Mouse (Mus musculus) 3T3-L1 (cell line): ENCODE data around the gene Tcf7.

Experiments
- DNase-seq: peaks from one replicate; pipeline ENCODE4 v3.0.0-alpha.2; 2015; ENCODE audit warnings: low read depth, low spot score

Tcf7 gene

DNA sequence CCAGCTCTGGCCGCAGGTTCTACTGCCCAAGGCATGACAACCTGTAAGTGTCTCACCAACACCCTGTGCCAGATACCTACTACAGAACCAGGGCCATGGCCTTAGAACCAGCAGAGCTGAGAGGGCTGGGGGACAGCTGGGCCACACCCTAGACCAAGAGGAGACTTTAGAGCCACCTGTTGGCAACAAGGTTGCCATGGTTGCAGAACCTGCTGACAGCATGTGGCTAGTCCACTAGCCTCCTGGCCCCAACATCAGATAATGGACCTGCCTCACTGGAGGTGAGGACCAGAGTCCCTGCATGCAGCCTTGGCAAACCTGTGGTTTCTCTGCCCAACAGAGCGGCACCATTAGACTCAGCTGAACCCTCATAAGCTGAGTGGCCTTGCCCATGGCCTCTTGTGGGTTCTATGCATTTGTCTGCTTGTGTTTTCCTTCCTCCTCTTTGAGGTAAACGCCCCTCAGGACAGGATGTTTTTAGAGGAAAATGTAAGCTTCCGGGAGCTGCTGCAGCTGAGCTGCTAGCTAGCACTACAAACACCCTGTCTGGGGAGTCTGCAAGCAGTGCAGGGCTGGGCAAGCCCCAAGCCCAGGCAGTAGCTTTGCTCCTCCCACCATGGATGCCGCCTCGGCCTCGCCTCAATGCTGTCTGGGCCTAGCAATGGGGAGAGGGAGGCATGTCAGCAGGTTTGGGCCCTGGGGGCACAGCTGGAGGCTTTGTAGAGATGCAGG is 14.5 kb downstream of the Tcf7 start:
- no peak for DNase-seq

DNA sequence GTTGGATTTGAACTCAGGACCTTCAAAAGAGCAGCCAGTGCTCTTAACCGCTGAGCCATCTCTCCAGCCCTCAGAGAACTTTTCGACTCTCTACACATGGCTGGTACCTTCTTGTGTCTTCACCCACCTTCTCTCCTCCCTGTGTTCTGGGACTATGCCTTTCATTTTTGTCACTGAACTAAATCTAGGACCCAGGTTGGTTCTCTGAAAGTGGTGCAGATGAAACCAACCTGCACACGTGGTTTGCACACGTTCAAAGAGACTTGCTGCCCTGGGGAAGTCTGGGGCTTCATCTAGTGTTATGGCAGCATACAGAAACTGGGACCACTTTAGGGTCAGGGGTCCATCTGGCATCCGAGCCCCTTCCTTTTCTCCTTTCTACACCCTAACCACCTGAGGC is 15.5 kb downstream of the Tcf7 start:
- DNase-seq, result no peak

DNA sequence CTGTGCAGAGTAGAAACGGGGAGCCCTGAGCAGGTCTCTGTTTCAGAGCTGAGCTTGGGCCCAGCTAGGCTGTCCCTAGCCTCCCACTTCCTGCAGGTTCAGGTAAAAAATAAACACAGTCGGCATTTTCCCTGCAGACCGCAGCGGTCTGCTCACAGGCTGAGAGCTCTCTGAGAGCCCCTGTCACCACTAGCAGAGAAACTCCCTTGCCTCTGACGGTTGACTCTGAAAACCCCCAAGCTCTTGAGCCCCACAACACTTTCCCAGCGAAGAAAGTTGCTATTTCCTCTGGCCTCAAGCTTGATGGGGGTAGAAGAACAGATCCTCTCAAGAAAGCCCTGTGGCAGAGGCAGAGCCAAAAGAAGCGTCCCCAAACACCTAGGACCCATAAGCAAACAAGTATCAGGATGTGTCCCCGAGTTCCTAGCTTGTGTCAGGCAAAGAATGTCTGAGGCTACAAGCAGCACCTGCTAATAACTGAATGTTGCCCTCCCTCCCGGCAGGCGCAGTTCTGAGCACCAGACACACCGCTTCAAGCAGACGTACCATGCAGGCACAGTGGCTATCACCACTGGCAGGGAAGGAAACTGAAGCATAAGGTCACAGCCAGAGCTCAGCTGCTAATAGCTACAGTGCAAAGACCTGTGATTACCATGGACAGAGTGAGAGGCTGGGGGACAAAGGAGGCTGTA is 17.1 kb downstream of the Tcf7 start:
- no peak for DNase-seq

DNA sequence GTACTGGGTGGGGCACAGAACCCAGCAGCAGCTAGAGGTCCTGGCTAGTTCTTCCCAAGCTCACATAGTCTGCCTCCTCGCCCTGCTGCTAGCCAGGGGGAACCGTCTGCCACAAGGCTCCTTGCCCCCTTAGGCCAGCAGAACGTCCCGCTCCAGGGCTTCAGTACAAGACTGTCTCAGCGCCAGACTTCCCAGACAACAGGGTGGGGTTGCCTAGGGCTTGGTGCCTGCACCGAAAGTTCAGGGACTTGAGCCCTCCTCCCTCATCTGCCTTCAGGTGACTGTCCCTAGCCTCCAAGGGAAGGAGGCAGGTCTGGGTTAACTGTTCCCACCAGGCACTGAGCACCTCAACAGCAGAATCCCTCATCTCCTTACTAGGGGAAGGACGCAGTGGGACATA is 17.9 kb downstream of the Tcf7 start:
- no peak for DNase-seq

DNA sequence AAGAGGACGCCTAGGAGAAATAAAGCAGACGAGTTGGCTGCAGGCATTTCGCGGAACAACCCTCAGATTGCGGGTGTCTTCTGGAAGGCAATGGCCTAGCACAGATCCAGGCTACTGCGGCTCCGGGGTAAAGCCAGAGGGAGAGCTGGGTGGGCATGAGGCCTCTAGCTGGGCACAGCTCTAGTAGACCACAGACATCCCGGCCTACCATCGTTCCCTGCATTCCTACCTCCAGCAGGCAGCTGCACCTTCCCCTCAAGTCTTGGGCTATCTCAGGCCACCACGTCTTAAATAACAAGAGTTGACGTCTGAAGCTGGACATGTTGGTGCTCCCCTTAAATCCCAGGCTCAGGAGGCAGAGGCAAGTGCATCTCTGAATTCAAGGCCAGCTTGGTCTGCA is 20.5 kb downstream of the Tcf7 start:
- no peak for DNase-seq

DNA sequence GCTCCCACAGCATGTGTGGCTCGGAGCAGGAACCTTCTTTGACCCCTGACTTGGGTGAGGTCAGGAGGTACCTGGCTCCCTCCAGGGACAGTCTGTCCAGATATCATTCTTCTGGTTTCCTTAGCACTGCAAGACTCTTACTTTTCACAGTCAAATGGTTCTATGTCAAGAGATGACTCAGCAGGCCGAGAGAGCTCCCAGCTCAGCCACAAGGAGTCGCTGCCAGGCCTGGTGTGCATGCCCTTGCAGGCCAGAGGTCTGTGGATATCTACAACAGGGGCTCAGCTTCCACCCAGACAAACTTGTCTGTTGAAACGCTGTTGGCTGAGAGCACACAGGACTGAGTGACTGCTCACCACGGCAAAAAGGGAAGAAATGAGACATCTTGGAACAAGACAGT is 20.9 kb downstream of the Tcf7 start:
- DNase-seq, result peak; percentile 77

DNA sequence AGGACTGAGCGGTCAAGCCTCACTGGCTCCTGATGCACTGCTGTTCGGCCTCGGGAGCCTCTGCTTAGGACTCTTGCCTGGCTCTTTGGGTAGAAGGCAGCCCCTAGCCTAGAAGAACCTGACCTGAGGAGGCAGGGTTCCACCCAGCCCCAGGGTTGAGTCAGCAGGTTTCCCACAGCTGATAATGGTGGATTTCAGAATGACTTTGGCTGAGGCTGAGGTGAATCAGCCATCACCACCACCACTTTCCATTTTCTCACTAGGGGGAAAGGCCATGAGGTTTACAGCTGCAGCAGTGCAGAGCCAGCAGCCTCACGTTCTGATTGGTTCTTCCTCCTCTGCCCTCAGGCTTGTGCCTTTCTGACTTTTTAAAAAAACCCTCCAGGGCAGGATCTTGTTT is 21.9 kb downstream of the Tcf7 start:
- peak; percentile 86 for DNase-seq

DNA sequence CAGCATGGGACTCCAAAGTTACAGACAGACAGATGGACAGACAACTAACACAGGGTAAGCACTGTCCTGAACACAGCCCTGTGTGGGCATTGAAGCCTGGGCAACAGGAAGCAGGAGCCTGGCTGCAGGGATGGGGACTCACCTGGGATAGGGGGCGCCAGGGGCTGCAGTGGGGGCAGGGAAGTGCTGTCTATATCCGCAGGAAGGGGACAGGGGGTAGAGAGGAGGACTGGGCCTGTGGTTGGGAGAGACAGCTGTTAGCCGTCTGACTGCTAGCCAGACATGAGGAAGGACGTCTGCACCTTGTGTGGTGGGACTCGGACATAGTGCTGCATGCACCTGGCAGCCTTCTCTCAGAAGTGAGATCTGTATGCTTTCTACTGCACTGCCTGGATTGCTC is 24.1 kb downstream of the Tcf7 start:
- DNase-seq, result no peak

DNA sequence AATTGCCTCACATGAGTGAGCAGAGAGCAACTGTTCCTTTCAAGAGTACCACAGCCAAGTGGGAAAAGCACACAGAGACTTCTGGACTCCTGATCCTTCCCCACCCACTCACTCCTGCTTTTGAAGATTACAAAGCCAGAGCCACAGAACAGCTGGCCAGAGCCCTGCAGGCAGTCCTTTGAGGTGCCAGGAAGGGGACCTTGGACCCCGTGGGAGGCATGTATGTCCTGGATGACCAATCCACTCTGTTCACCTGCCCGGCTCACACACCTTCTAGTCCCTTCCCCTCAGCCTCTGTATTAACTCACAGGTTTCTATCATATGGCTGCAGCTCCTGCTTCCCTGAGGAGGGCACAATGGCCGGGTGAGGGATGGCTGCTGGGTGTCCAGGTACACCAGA is 25.4 kb downstream of the Tcf7 start:
- no peak for DNase-seq

DNA sequence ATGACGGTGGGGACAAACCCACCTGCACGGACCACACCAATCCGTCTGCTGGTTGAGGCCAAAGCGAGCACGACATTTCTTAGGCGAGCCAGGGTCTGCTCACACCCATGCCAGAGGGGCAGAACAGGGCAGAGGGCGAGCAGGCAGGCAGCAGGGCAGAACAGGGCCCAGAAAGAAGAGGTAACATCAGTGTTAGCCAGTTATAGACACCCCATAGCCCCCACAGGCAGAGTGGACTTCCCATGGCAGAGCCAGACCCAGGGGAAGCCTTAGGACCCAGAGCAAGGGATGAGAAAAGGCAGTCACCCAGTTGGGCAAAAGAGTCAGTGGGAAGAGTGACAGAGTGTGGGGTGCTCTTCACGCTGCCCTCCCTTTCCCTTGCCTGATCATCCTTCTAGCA is 27.7 kb downstream of the Tcf7 start:
- no peak for DNase-seq

DNA sequence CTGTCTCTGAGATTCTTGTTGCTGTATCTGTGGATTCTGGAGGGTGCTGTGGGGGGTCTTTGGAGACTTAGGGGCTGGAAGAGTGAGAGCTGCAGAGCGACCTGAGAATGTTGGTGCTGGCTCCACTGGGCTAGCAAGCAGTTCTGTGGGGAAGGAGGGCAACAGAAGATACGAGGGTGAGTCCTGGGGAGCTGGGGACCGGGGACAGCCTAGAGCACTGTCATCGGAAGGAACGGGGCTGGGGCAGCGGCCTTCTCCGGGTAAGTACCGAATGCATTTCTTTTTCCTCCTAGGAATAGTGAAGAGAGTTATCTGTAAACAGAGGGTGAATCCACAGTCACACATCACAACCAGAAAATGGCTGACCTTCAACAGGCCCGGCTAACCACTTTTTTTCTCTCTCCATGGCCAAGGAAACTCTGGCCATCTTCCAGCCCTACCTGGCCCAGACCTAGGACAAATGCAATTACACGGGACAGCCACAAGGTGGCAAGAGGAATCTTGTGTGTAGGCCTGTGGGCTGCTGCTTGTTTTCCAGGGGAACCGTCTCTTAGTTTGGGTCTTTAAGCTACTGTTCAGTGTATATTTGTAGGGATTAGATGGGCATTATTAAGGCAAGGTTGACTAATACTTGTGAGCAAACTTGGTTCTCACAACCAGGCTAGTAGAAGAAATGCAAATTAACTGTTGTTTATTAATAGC is 29.0 kb downstream of the Tcf7 start:
- peak; percentile 76 for DNase-seq

DNA sequence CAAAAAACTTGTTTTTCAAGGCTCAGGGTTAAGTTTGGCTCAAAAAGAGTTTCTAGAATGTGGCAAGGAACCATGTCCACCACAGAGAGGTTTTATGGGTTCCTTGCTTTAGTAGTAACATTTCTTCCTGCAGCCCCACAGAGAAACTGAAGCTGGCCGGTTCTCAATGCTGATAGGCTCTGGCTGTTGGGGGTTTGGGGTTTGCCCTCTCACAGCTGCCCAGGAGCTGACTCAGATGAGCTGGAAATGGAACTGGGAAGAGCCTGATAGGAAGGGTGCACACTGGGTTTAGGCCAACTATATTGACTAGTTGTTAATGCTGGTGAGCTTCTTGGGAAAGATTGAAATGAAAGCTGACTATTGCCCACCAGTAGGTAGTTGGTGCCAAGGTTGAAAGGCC is 30.1 kb downstream of the Tcf7 start:
- DNase-seq, result peak; percentile 34

DNA sequence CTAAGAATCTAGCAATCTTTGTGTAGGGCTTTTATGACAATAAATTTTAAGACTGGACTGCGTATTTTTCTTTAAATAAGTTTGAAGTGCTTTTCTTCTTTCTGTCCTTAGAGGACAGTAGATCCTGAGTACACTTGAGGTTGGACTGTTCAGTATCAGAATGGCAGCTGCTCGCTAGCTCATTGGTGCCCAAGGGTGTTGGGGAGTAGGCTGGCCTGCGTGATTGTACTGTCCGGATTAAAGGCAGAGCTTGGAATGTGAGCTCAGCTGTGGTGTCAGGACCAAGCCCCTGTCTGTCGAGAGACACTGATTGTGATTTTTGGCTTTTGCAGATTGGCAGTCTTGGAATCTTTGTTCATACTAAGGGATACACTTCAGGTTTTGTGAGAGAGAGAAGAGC is 31.0 kb downstream of the Tcf7 start:
- DNase-seq, result no peak

DNA sequence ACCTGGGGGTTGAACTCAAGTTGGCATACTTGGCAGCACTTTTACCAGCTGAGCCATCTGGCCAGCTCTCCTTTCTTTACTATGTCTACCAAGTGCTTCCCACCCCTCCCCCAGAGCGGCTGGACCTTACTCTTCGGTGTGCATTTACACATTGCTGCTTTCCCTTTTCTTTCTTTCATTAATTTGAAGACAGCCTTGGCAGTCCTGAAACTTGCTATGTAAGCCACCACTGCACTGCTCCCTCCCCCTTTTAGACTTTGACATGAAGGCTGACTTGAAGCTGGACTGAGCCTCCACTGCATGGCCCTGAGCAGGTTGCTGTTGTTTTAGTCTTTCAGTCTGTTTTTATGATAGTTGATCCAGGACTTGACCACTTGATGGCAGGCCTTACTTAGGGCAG is 33.4 kb downstream of the Tcf7 start:
- DNase-seq, result no peak

DNA sequence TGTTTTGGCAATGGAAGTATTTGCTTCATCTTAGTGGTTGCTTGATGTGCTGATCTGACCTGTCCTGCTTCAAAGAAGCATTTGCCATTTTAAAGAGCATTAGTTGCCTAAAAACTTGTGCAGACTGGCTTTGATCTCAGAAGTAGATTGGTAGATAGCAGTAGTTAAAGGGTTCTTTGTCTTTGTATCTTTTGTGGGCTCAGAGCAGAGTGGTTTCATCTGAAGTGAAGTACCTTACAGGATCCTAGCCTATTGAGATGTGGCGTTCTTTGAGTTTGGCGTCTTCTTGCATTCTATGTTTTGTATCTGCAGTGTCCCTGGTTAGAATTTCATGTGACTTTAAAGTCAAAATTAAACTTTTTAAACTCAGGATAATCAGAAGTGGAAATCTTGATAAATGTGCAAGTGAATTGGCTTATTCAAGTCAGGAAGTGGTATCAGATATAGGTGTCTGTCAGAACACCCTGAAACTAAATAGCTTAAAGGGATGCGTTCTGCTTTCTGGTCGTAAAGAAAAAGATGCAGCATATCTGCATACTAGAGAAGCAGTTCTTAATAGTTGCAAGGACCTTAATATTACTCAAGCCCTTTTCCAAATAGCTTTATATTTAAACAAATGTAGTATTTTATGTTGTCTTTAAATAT is 41.8 kb downstream of the Tcf7 start:
- no peak for DNase-seq

DNA sequence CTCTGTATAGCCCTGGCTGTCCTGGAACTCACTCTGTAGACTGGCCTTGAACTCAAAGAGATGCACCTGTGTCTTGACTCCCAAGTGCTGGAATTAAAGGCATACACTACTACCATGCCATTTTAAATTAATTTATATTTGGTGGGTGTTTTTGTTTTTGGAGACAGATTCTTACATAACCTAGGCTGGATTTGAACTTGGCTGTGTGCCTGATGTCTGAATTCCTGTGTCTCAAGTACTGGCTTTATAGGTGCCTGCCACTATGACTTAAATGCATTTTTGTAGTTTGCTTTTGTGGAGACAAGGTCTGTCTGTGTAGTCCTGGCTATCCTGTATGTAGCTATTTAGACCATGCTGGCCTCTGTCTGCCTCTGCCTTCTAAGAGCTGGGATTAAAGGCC is 48.3 kb downstream of the Tcf7 start:
- DNase-seq, result peak; percentile 28

DNA sequence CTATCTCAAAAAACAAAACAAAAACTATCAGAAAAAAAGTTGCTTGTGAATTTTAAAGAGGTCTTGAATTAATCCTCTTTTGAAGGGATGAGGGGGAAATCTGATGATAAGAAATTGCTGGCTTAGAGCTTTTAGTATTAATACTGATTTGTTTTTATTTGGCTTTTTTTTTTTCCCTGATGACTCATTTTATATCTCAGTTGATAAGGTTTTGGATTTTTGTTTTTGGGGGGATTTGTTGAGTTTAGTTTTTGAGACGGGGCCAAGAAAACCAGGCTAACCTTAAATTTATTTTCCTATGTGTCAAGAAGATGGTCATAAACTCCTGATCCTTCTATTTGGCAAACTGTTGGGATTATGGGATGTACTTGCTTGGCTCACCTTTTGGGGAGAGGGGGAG is 48.9 kb downstream of the Tcf7 start:
- no peak for DNase-seq

DNA sequence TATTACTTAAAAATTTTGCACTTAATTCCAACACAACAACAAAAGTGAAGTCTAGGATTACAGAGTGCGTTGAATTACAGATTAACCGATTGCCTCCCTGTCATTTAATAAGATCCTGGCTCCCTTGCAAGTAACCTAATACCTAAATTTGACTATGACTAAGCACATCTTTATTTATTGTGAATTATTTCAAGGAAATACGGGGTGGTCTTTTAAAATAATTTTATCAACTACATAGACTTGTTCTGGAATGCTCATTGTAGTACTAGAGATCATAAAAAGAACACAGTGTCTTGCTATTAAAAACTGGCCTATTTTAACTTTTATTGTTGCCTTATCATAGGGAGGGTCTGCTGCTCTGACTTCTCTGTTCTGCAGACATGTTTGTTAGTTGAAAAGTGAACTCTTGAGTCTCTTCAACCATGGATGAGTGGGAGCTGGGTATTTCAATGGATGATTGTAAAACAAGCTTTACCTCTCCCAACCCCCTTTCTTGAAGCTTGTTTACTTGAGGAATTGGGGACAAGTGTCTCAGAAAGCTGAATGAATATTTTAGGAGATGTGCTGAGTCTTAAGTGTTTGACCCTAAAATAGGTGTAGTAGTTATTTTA is 49.7 kb downstream of the Tcf7 start:
- peak; percentile 35 for DNase-seq

DNA sequence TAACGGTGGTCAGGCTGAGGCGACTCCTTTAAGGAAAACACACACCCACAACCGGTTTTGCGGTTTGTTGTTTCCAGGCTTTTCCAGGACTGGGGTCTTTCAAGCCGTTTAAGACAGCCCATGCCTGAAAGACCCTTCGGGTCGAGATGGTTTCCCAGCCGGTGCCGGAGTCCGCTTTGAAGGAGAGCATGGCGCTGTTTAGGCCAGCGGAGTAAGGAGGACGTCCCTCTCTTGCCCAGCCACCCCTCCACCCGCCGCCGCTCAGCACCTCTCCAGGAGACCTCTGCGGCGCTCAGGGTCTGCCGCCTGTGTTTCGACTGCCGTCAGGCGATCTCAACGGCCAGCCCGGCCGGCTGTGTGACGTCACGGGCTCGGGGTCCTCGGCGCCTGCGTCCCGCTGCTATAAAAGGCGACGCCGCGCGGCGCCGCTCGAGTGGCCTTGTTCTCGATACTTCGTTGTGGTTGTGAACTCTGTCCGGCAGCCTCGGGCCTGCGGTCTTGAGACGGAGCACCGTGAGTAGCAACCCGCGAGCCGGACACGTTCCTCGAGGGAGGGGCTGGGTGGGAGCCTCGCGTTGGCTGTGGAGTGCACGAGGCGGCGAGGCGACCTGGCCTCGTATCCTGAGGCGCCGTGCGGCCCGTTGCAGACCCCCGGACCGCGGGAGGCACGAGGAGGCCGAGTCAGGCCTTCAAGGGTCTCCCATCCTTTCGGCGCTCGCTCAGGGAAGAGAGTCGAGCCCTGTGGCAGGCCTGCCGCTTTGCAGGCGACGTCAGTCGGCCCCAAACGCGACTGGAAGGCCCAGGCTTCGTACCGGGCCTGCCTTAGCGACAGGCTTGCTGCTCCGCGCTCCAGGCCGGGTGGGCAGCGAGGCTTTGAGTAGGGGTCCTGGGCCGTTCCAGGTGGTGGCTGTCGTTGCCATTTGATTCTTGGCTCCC is 50.9 kb downstream of the Tcf7 start, which contains the start of gene Skp1a:
Gene Skp1a, plus strand, starts transcription at position 390 of the 936 bp plus-strand sequence.
- peak; percentile 91 for DNase-seq

DNA sequence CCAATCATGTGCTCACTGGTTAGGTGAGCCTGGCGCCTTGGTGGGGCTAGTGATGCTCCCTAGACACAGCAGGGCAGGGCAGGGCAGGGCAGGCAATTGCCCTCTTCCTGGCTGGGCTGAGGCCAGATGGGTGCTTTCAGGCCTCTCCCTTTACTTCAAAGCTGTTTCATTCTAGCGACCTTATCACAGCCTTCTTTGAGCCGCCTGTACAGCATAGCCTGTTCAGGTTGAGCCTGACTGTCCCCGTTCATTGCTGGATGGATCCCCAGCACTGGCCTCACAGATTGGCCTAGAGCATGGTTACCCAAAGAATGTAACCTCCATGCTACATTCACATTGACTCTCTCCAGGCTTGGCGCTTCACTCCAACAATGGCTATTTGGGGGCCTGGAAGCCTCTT is 52.1 kb downstream of the Tcf7 start:
- no peak for DNase-seq
